Mouse (Mus musculus) MEL (cell line): Measurements from ENCODE around the gene Frmd4a. TPM values are rescaled to one million over a fixed set of nuclear protein-coding genes. Genes with fewer than 3 reads are reported as not detected.

Experiments
- DNase-seq: peaks from one replicate; pipeline ENCODE4 v3.0.0; 2011; ENCODE audit warnings: low read depth, low spot score
- H3K27ac ChIP-seq: 2 replicates; pipeline ENCODE4 v1.5.1; 2012; ENCODE audit warnings: low read depth, mild to moderate bottlenecking, control low read depth, low read length, moderate library complexity; ENCODE audit not compliant: control insufficient read depth
- H3K27me3 ChIP-seq, 2 experiments: fragments of 150-350 bp in 1 of 2; sonication (generic) in 1 of 2; 2 replicates each; pipeline ENCODE4 v1.6.1; 2012; ENCODE audit warnings: low read length in 2 of 2, mild to moderate bottlenecking in 2 of 2, improper control_type of control experiment in 1 of 2, moderate library complexity in 1 of 2; ENCODE audit not compliant: insufficient read depth in 2 of 2, control insufficient read depth in 1 of 2
- H3K36me3 ChIP-seq, 2 experiments: 2 replicates each; pipeline ENCODE4 v1.6.1; 2012 to 2014; ENCODE audit warnings: low read length in 2 of 2, improper control_type of control experiment in 1 of 2, inconsistent platforms in 1 of 2, mild to moderate bottlenecking in 1 of 2; ENCODE audit not compliant: insufficient read depth in 2 of 2, control insufficient read depth in 1 of 2
- H3K4me1 ChIP-seq, 2 experiments: fragments of 150-350 bp in 1 of 2; sonication (generic) in 1 of 2; 2 replicates each; pipeline ENCODE4 v1.6.1; 2012; ENCODE audit warnings: low read length in 2 of 2, improper control_type of control experiment in 1 of 2, mild to moderate bottlenecking in 1 of 2; ENCODE audit not compliant: insufficient read depth in 2 of 2, control insufficient read depth in 1 of 2
- H3K4me3 ChIP-seq, 2 experiments: fragments of 150-350 bp in 1 of 2; sonication (generic) in 1 of 2; 2 replicates each; pipeline ENCODE4 v1.5.1; 2012; ENCODE audit warnings: low read depth in 2 of 2, low read length in 2 of 2, mild to moderate bottlenecking in 2 of 2, moderate library complexity in 2 of 2, control low read depth in 1 of 2, improper control_type of control experiment in 1 of 2; ENCODE audit not compliant: control insufficient read depth in 1 of 2, insufficient read depth in 1 of 2
- H3K79me2 ChIP-seq: 2 replicates; pipeline ENCODE4 v1.6.1; 2012; ENCODE audit warnings: mild to moderate bottlenecking, low read length, moderate library complexity; ENCODE audit not compliant: control insufficient read depth, poor library complexity, insufficient read depth
- H3K9ac ChIP-seq: 2 replicates; pipeline ENCODE4 v1.6.1; 2012; ENCODE audit warnings: low read depth, mild to moderate bottlenecking, control low read depth, low read length, moderate library complexity; ENCODE audit not compliant: control insufficient read depth, poor library complexity, severe bottlenecking
- H3K9me3 ChIP-seq: fragments of 150-350 bp; sonication (generic); replicated peaks from 2 replicates; pipeline ENCODE4 v1.6.1; 2012; ENCODE audit warnings: mild to moderate bottlenecking, low read length, improper control_type of control experiment, moderate library complexity; ENCODE audit not compliant: insufficient read depth
- BHLHE40 ChIP-seq: IDR thresholded peaks from 2 replicates; pipeline ENCODE4 v1.6.1; 2012; ENCODE audit warnings: low read depth, mild to moderate bottlenecking, inconsistent platforms, low read length, improper control_type of control experiment, borderline replicate concordance
- CHD2 ChIP-seq: IDR thresholded peaks from 2 replicates; pipeline ENCODE4 v1.6.1; 2011; ENCODE audit warnings: low read length, improper control_type of control experiment
- ELF1 ChIP-seq: IDR thresholded peaks from 2 replicates; pipeline ENCODE4 v1.6.1; 2014; ENCODE audit warnings: low read depth, mild to moderate bottlenecking, inconsistent platforms, low read length, improper control_type of control experiment, moderate library complexity
- EP300 ChIP-seq, 2 experiments: IDR thresholded peaks; 2 replicates each; pipeline ENCODE4 v1.6.1; 2011; ENCODE audit warnings: improper control_type of control experiment in 2 of 2, low read length in 2 of 2, low read depth in 1 of 2, mild to moderate bottlenecking in 1 of 2
- ETS1 ChIP-seq: IDR thresholded peaks from 2 replicates; pipeline ENCODE4 v1.6.1; 2012; ENCODE audit warnings: low read depth, mild to moderate bottlenecking, inconsistent platforms, low read length, improper control_type of control experiment, moderate library complexity
- GATA1 ChIP-seq: IDR thresholded peaks from 2 replicates; pipeline ENCODE4 v1.6.1; 2011; ENCODE audit warnings: low read depth, low read length, improper control_type of control experiment
- HCFC1 ChIP-seq: IDR thresholded peaks from 2 replicates; pipeline ENCODE4 v1.6.1; 2012; ENCODE audit warnings: low read depth, mild to moderate bottlenecking, inconsistent platforms, low read length, improper control_type of control experiment, moderate library complexity
- MAFK ChIP-seq: IDR thresholded peaks from 2 replicates; pipeline ENCODE4 v1.6.1; 2011; ENCODE audit warnings: low read depth, mild to moderate bottlenecking, low read length, improper control_type of control experiment, borderline replicate concordance
- MAX ChIP-seq: IDR thresholded peaks from 2 replicates; pipeline ENCODE4 v1.6.1; 2011; ENCODE audit warnings: low read length, improper control_type of control experiment
- MYB ChIP-seq: IDR thresholded peaks from 2 replicates; pipeline ENCODE4 v1.6.1; 2011; ENCODE audit warnings: mild to moderate bottlenecking, low read depth, low read length, improper control_type of control experiment
- MYC ChIP-seq: IDR thresholded peaks from 2 replicates; pipeline ENCODE4 v1.6.1; 2011; ENCODE audit warnings: low read depth, mild to moderate bottlenecking, low read length, improper control_type of control experiment, moderate library complexity
- NELFE ChIP-seq: IDR thresholded peaks from 2 replicates; pipeline ENCODE4 v1.6.1; 2011; ENCODE audit warnings: low read depth, low read length, improper control_type of control experiment
- NRF1 ChIP-seq: IDR thresholded peaks from 2 replicates; pipeline ENCODE4 v1.6.1; 2014; ENCODE audit warnings: low read depth, mild to moderate bottlenecking, inconsistent platforms, low read length, improper control_type of control experiment, moderate library complexity; ENCODE audit not compliant: poor library complexity, insufficient read depth, severe bottlenecking
- POLR2A ChIP-seq, 2 experiments: IDR thresholded peaks; 2 replicates each; pipeline ENCODE4 v1.6.1; 2011 to 2012; ENCODE audit warnings: low read length in 2 of 2, mild to moderate bottlenecking in 2 of 2, control low read depth in 1 of 2, improper control_type of control experiment in 1 of 2, low read depth in 1 of 2, moderate library complexity in 1 of 2; ENCODE audit not compliant: control insufficient read depth in 1 of 2, insufficient read depth in 1 of 2, poor library complexity in 1 of 2
- POLR2AphosphoS2 ChIP-seq: IDR thresholded peaks from 2 replicates; pipeline ENCODE4 v1.6.1; 2011; ENCODE audit warnings: low read length, improper control_type of control experiment
- POLR2AphosphoS5 ChIP-seq: IDR thresholded peaks from 2 replicates; pipeline ENCODE4 v1.6.1; 2012; ENCODE audit warnings: low read depth, borderline replicate concordance, mild to moderate bottlenecking, inconsistent platforms, low read length, moderate library complexity, mixed read lengths
- RCOR1 ChIP-seq: IDR thresholded peaks from 2 replicates; pipeline ENCODE4 v1.6.1; 2012; ENCODE audit warnings: low read depth, mild to moderate bottlenecking, inconsistent platforms, low read length, improper control_type of control experiment
- SIN3A ChIP-seq: IDR thresholded peaks from 2 replicates; pipeline ENCODE4 v1.6.1; 2012; ENCODE audit warnings: low read length, improper control_type of control experiment, inconsistent platforms
- SMC3 ChIP-seq: IDR thresholded peaks from 2 replicates; pipeline ENCODE4 v1.6.1; 2011; ENCODE audit warnings: low read depth, low read length, improper control_type of control experiment
- TCF12 ChIP-seq: IDR thresholded peaks from 2 replicates; pipeline ENCODE4 v1.6.1; 2014; ENCODE audit warnings: low read depth, mild to moderate bottlenecking, inconsistent platforms, low read length, improper control_type of control experiment, moderate library complexity
- ZNF384 ChIP-seq: IDR thresholded peaks from 2 replicates; pipeline ENCODE4 v1.6.1; 2012; ENCODE audit warnings: low read depth, mild to moderate bottlenecking, inconsistent platforms, low read length, improper control_type of control experiment
- polyA plus RNA-seq, 2 experiments: library from polyadenylated mRNA; stranded (reverse) in 1 of 2; unstranded in 1 of 2; fragments of >175 nt in 1 of 2; fragments of >200 nt in 1 of 2; gene quantifications; 2 replicates each; pipeline versions ENCODE4 v1.2.1 to v1.2.4; 2012; ENCODE audit warnings: low replicate concordance in 2 of 2, low read depth in 1 of 2; ENCODE audit not compliant: insufficient read length in 2 of 2, insufficient read depth in 1 of 2, missing spikeins in 1 of 2
- total RNA-seq: library from RNA; depleted of rRNA; stranded (reverse); fragments of 300-350 nt; gene quantifications from 2 replicates; pipeline ENCODE4 v1.2.3, GENCODE M21; 2012

Gene Frmd4a
- total and polyA plus RNA-seq, 3 experiments = 6.4 to 14.4 TPM; not detected in 1

DNA sequence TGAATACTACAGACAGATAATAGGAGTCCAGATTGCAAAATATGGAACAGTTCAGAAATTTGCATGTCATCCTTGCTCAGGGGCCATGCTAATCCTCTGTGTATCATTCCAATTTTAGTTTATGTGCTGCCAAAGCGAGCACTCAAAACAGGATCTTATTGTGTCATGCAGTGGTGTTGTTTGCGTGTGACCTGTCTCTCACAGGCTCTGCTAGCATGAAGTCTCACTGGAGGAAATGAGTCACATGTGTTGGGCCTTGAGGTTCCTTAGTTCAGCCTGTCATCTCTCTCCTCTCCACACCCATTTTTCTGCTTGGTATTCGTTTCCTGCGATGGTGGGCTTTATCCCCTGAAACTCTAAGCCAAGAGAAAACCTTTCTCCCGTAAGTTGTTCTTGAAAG, 363.4 kb downstream of the Frmd4a start:
- Histone ChIP-seq H3K9ac (no peak overlapping the region), H3K36me3 (no peaks in the 10 kb centered on the region), H3K27ac (no peak overlapping the region), H3K4me3 (no peak overlapping the region), H3K79me2 (no peaks in the 10 kb centered on the region), H3K9me3 (no peaks in the 10 kb centered on the region), H3K27me3 (peaks cover 0 to 6% of the 10 kb centered on the region in 2 experiments; a peak in 3 of 4 replicates), H3K4me1 (no peaks in the 10 kb centered on the region)
- no peak for DNase-seq
- no peak for TF ChIP-seq BHLHE40
- TF ChIP-seq NELFE = no peak
- TF ChIP-seq POLR2AphosphoS2 = no peak
- no peak for TF ChIP-seq MYB
- no peak for TF ChIP-seq ETS1
- TF ChIP-seq ZNF384 = no peak
- TF ChIP-seq SMC3 = no peak
- no peak for TF ChIP-seq POLR2AphosphoS5
- no peak for TF ChIP-seq MAX
- TF ChIP-seq GATA1 = no peak
- TF ChIP-seq RCOR1 = no peak
- no peak for TF ChIP-seq TCF12
- no peak for TF ChIP-seq MYC
- TF ChIP-seq NRF1 = no peak
- TF ChIP-seq HCFC1 = no peak
- no peak for TF ChIP-seq CHD2
- no peak for TF ChIP-seq POLR2A (IDR thresholded peaks at IDR 0.05; ENCODE audit: control insufficient read depth in 1 of 2, insufficient read depth in 1 of 2, low read depth in 1 of 2, low read length in 2 of 2, poor library complexity in 1 of 2)
- no peak for TF ChIP-seq ELF1
- TF ChIP-seq SIN3A = no peak

DNA sequence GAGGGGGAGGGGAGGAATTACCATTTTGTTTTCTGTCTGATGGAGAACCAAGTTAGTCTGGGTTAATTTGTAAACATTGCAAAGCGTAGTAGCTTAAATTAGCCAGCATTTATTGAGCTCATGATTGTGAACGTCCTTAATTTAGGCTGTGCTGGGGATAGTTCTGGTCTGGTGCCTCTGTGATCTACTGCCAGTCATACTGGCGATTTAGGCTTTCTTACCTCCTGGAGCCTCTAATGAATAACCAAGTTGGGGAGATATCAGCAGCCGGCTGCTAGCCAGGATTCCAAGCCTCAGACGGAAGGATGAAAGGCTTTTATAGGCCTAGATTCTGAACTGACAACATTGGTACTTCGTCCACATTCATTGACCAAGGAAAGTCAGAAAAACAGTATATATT, 369.0 kb downstream of the Frmd4a start:
- Histone ChIP-seq H3K4me1 (no peaks in the 10 kb centered on the region), H3K27ac (no peak overlapping the region), H3K27me3 (peaks cover 0 to 2% of the 10 kb centered on the region in 2 experiments; a peak in 2 of 4 replicates), H3K36me3 (no peaks in the 10 kb centered on the region), H3K9me3 (no peaks in the 10 kb centered on the region), H3K9ac (no peak overlapping the region), H3K79me2 (no peaks in the 10 kb centered on the region), H3K4me3 (no peak overlapping the region)
- DNase-seq = no peak
- TF ChIP-seq MAFK (no peak), EP300 (IDR thresholded peaks at IDR 0.05; ENCODE audit: low read depth in 1 of 2, low read length in 2 of 2) (no peak)
